Mouse (Mus musculus) kidney, adult 2 months (tissue): Measurements from ENCODE around the gene Phka2.

Experiments
- CTCF ChIP-seq: fragments of 200-500 bp; conservative IDR thresholded peaks from 2 replicates; pipeline ENCODE4 v1.5.1; 2011; ENCODE audit warnings: low read depth, mild to moderate bottlenecking, control low read depth, low read length, moderate library complexity, mixed read lengths; ENCODE audit not compliant: insufficient read depth, insufficient read length
- POLR2A ChIP-seq: fragments of 200-500 bp; IDR thresholded peaks from one replicate; pipeline ENCODE4 v1.6.1; 2011; ENCODE audit warnings: low read depth, low read length, control low read depth

GRCm38 (mm10) chrX:160603981-160604541, 102.1 kb downstream of the Phka2 start:
- TF ChIP-seq CTCF = no peak
- TF ChIP-seq POLR2A = no peak
